Mouse (Mus musculus): ENCODE measurements around the gene Gm20388. TPM values are rescaled to one million over a fixed set of nuclear protein-coding genes. Genes with fewer than 3 reads are reported as not detected.

The Gm20388 gene
- polyA plus RNA-seq, 1 experiment from 2014 or later = 3.6 TPM

GRCm38 (mm10) chr8:122084726-122085410, 2174.2 kb downstream of the Gm20388 start:
- Histone ChIP-seq H3K4me1 (peaks cover 33% of the 10 kb centered on the region), H3K4me3 (no peak overlapping the region), H3K36me3 (replicated peaks) (no peaks in the 10 kb centered on the region), H3K27ac (replicated peaks) (no peak overlapping the region), H3K9me3 (no peaks in the 10 kb centered on the region), H3K27me3 (replicated peaks; ENCODE audit: low read depth, poor library complexity, severe bottlenecking) (peaks cover 36% of the 10 kb centered on the region; the same call in 1 of the 2 replicates)
- no peak for DNase-seq (ENCODE audit: low spot score)
- WGBS = 71% methylated on average over 15 of the region's 15 CpGs

- no peaks in the 10 kb centered on the region for H3K36me3 ChIP-seq (replicated peaks)
- H3K9me3 ChIP-seq = no peaks in the 10 kb centered on the region
- peaks cover 27% of the 10 kb centered on the region; the same call in 1 of the 2 replicates for H3K27me3 ChIP-seq (replicated peaks; ENCODE audit: low read depth, poor library complexity, severe bottlenecking)
- no peak overlapping the region for H3K4me3 ChIP-seq
- H3K27ac ChIP-seq (replicated peaks) = no peak overlapping the region
- peaks cover 27% of the 10 kb centered on the region for H3K4me1 ChIP-seq
- no peak for DNase-seq (ENCODE audit: low spot score)
- WGBS = 78% methylated on average over 12 of the region's 12 CpGs
Observed at GRCm38 (mm10) chr8:122086064-122086463, 2175.4 kb downstream of the Gm20388 start.

- Histone ChIP-seq H3K9me3 (no peaks in the 10 kb centered on the region), H3K4me1 (peaks cover 43% of the 10 kb centered on the region), H3K36me3 (replicated peaks) (no peaks in the 10 kb centered on the region), H3K27ac (replicated peaks) (no peak overlapping the region), H3K4me3 (no peak overlapping the region), H3K27me3 (replicated peaks; ENCODE audit: low read depth, poor library complexity, severe bottlenecking) (peaks cover 12% of the 10 kb centered on the region; the same call in 1 of the 2 replicates)
- 86% methylated on average over 16 of the region's 16 CpGs for WGBS
- DNase-seq (ENCODE audit: low spot score) = no peak
Observed at GRCm38 (mm10) chr8:122088631-122089030, 2178.0 kb downstream of the Gm20388 start.

- Histone ChIP-seq H3K36me3 (replicated peaks) (no peaks in the 10 kb centered on the region), H3K27ac (replicated peaks) (no peak overlapping the region), H3K9me3 (no peaks in the 10 kb centered on the region), H3K4me1 (peaks cover 37% of the 10 kb centered on the region), H3K27me3 (replicated peaks; ENCODE audit: low read depth, poor library complexity, severe bottlenecking) (peaks cover 12% of the 10 kb centered on the region; the same call in 1 of the 2 replicates), H3K4me3 (no peak overlapping the region)
- 91% methylated on average over 7 of the region's 7 CpGs for whole genome bisulfite sequencing
- no peak for DNase-seq (ENCODE audit: low spot score)
Observed at GRCm38 (mm10) chr8:122089186-122089700, 2178.6 kb downstream of the Gm20388 start.

- Histone ChIP-seq H3K4me1 (peaks cover 17% of the 10 kb centered on the region), H3K27ac (replicated peaks) (no peak overlapping the region), H3K27me3 (replicated peaks; ENCODE audit: low read depth, poor library complexity, severe bottlenecking) (peaks cover 5% of the 10 kb centered on the region; the same call in 1 of the 2 replicates), H3K9me3 (no peaks in the 10 kb centered on the region), H3K36me3 (replicated peaks) (no peaks in the 10 kb centered on the region), H3K4me3 (no peak overlapping the region)
- no peak for DNase-seq (ENCODE audit: low spot score)
- 85% methylated on average over 5 of the region's 5 CpGs for WGBS
Observed at GRCm38 (mm10) chr8:122092476-122092875, 2181.8 kb downstream of the Gm20388 start.

GRCm38 (mm10) chr8:122098766-122099165, 2188.1 kb downstream of the Gm20388 start:
- H3K27me3 ChIP-seq (replicated peaks; ENCODE audit: low read depth, poor library complexity, severe bottlenecking) = no peaks in the 10 kb centered on the region; the same call in 1 of the 2 replicates
- H3K9me3 ChIP-seq = no peaks in the 10 kb centered on the region
- peaks cover 29% of the 10 kb centered on the region for H3K4me1 ChIP-seq
- WGBS = 87% methylated on average over 3 of the region's 3 CpGs
- no peak overlapping the region for H3K4me3 ChIP-seq
- no peaks in the 10 kb centered on the region for H3K36me3 ChIP-seq (replicated peaks)
- no peak for DNase-seq (ENCODE audit: low spot score)
- no peak overlapping the region for H3K27ac ChIP-seq (replicated peaks)

GRCm38 (mm10) chr8:122099711-122100220, 2189.1 kb downstream of the Gm20388 start:
- Histone ChIP-seq H3K9me3 (no peaks in the 10 kb centered on the region), H3K27me3 (replicated peaks; ENCODE audit: low read depth, poor library complexity, severe bottlenecking) (no peaks in the 10 kb centered on the region; the same call in 1 of the 2 replicates), H3K4me1 (peaks cover 30% of the 10 kb centered on the region), H3K36me3 (replicated peaks) (no peaks in the 10 kb centered on the region), H3K27ac (replicated peaks) (no peak overlapping the region), H3K4me3 (no peak overlapping the region)
- WGBS = 83% methylated on average over 7 of the region's 7 CpGs
- no peak for DNase-seq (ENCODE audit: low spot score)

GRCm38 (mm10) chr8:122101816-122102215, 2191.2 kb downstream of the Gm20388 start:
- H3K4me3 ChIP-seq = no peak overlapping the region
- WGBS = 75% methylated on average over 5 of the region's 5 CpGs
- H3K27me3 ChIP-seq (replicated peaks; ENCODE audit: low read depth, poor library complexity, severe bottlenecking) = no peaks in the 10 kb centered on the region; the same call in 1 of the 2 replicates
- H3K4me1 ChIP-seq = peaks cover 38% of the 10 kb centered on the region
- no peaks in the 10 kb centered on the region for H3K9me3 ChIP-seq
- H3K27ac ChIP-seq (replicated peaks) = peak overlapping the region; percentile 11; the same call in 1 of the 2 replicates
- no peaks in the 10 kb centered on the region for H3K36me3 ChIP-seq (replicated peaks)
- DNase-seq (ENCODE audit: low spot score) = no peak

GRCm38 (mm10) chr8:122102286-122102685, 2191.6 kb downstream of the Gm20388 start:
- H3K4me3 ChIP-seq = no peak overlapping the region
- H3K36me3 ChIP-seq (replicated peaks) = no peaks in the 10 kb centered on the region
- H3K27me3 ChIP-seq (replicated peaks; ENCODE audit: low read depth, poor library complexity, severe bottlenecking) = no peaks in the 10 kb centered on the region; the same call in 1 of the 2 replicates
- H3K4me1 ChIP-seq = peaks cover 38% of the 10 kb centered on the region
- 0 out of 2 replicates have a peak overlapping the region, but pooled peaks have one; percentile 1 for H3K27ac ChIP-seq (replicated peaks)
- WGBS = 32% methylated on average over 8 of the region's 8 CpGs
- peak; percentile 51 for DNase-seq (ENCODE audit: low spot score)
- H3K9me3 ChIP-seq = no peaks in the 10 kb centered on the region

GRCm38 (mm10) chr8:122103241-122103640, 2192.6 kb downstream of the Gm20388 start:
- no peaks in the 10 kb centered on the region; the same call in 1 of the 2 replicates for H3K27me3 ChIP-seq (replicated peaks; ENCODE audit: low read depth, poor library complexity, severe bottlenecking)
- no peaks in the 10 kb centered on the region for H3K36me3 ChIP-seq (replicated peaks)
- WGBS = 83% methylated on average over 9 of the region's 9 CpGs
- no peak overlapping the region for H3K4me3 ChIP-seq
- no peaks in the 10 kb centered on the region for H3K9me3 ChIP-seq
- no peak overlapping the region for H3K27ac ChIP-seq (replicated peaks)
- no peak for DNase-seq (ENCODE audit: low spot score)
- peaks cover 36% of the 10 kb centered on the region for H3K4me1 ChIP-seq

- Histone ChIP-seq H3K4me3 (no peak overlapping the region), H3K27ac (replicated peaks) (no peak overlapping the region), H3K27me3 (replicated peaks; ENCODE audit: low read depth, poor library complexity, severe bottlenecking) (no peaks in the 10 kb centered on the region; the same call in 1 of the 2 replicates), H3K9me3 (no peaks in the 10 kb centered on the region), H3K36me3 (replicated peaks) (no peaks in the 10 kb centered on the region), H3K4me1 (peaks cover 35% of the 10 kb centered on the region)
- no peak for DNase-seq (ENCODE audit: low spot score)
- WGBS = 67% methylated on average over 4 of the region's 4 CpGs
Observed at GRCm38 (mm10) chr8:122104658-122105057, 2194.0 kb downstream of the Gm20388 start.

GRCm38 (mm10) chr8:122106270-122106669, 2195.6 kb downstream of the Gm20388 start:
- H3K4me3 ChIP-seq = no peak overlapping the region
- no peaks in the 10 kb centered on the region for H3K9me3 ChIP-seq
- no peaks in the 10 kb centered on the region for H3K36me3 ChIP-seq (replicated peaks)
- peaks cover 37% of the 10 kb centered on the region for H3K4me1 ChIP-seq
- 76% methylated on average over 9 of the region's 9 CpGs for WGBS
- no peaks in the 10 kb centered on the region; the same call in 1 of the 2 replicates for H3K27me3 ChIP-seq (replicated peaks; ENCODE audit: low read depth, poor library complexity, severe bottlenecking)
- no peak overlapping the region for H3K27ac ChIP-seq (replicated peaks)
- DNase-seq (ENCODE audit: low spot score) = no peak

All from embryonic facial prominence, embryonic 10.5 days (tissue).